Mouse (Mus musculus) B cell, adult 2 months (primary cell): Measurements from ENCODE around the gene Rangap1.

ENCODE experiments used
- DNase-seq, 2 experiments: peaks; one replicate each; pipeline ENCODE4 v3.0.0; 2022

Gene Rangap1

DNA sequence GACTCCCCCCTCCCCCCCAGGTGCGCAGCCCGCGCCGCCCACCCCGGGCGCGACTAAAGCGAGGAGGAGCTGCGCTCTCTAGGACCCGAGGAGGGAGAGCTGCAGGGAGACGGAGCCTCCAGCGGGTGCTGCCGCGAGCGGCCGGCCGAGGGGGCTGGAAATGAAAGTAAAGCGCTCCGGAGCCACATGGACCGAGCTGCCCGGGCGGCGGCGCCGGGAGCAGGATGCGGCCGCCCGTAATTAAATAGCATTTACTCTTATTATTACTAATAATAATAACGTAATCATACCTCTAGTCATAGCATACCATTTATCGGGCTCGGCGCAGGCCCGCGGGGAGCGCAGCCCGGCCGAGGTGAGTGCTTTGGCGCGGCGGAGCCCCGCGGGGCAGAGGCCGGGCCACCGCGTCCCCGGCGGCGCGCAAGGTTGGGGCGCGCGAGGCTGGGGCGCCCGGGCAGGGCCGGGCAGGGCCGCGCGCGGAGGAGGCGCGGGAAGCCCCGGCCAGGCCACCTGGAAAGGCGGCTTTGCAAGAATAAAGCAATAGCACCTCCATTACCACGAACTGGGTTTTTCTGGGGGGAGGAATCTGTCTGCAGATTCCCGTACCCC, at the start of gene Rangap1, which contains the start of gene Zc3h7b:
Rangap1 (minus strand) TSS at position 539 of the 609 bp plus-strand sequence.
Zc3h7b (plus strand) TSS at position 66 of the 609 bp plus-strand sequence.
- DNase-seq, result peak; percentile 72 to 74

DNA sequence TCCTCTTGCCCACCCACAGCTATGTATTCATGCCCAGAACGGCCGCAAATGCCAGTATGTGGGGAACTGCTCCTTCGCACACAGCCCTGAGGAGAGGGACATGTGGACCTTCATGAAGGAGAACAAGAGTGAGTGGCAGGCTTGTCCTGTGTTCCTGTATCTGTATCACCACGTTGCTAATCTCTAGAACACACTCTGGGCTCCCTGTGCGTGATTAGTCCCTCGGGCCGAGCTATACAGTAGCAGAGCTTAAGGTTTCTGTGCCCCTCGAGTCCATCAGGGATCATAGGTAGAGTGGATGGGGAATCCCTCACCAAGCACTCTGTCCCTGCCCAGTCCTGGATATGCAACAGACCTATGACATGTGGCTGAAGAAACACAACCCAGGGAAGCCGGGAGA, 47.1 kb upstream of the Rangap1 start:
- no peak for DNase-seq

DNA sequence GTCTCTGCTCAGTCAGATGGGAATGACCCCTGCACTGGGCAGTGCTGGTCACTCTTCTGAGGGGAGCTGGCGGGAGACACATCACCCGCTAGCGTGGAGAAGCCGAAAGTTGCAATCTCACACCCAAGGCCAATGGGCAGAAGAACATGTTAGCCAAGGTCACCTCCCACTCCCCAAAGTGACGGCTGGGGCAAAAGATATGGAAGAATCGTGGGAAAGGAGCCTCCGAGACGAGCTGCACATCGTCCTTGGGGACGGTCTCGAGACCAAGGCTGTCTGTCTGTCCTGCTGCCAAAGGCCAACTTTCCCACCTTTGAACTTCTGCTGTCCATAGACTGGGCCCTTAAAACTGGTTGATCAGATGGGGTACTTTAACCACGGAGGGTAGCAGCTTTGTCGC, 42.2 kb upstream of the Rangap1 start:
- DNase-seq, result no peak

DNA sequence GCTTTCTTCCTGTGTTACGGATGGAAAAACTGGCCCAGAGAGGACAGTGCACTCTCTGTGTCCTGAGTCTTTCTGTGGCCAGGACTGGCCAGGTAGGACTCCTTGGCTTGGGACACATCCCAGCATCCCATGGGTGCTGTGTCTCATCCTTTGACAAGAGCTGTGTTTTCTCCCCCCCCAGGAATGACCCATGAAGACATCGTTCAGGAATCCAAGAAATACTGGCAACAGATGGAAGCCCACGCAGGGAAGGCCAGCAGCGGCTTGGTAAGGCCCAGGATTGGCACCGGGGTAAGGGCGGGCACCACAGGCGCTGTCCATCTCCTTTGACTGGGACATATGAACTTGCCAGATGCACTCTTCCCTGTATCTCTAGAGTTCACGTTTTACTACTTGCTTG, 40.4 kb upstream of the Rangap1 start:
- no peak for DNase-seq

DNA sequence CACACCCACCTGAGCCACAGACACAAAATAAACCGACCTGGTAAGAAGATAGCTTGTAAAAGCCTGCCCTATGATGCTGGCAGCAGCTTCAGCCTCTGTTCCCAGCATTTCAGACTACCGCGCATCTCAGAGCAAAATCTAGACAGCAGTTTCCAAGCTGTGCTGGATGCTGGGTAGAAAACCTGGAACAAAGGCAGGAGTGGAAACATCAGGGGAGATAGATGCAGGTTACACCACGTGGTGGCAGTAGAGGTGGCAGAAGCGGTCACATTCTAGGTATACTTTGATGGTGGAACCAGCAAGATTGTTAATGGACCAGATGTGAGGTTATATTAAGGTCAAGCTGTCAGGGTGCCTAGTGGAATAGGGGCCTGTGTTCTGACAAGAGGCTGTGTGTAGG, 39.4 kb upstream of the Rangap1 start:
- DNase-seq, result peak in 1 of 2 experiments; percentile 12

DNA sequence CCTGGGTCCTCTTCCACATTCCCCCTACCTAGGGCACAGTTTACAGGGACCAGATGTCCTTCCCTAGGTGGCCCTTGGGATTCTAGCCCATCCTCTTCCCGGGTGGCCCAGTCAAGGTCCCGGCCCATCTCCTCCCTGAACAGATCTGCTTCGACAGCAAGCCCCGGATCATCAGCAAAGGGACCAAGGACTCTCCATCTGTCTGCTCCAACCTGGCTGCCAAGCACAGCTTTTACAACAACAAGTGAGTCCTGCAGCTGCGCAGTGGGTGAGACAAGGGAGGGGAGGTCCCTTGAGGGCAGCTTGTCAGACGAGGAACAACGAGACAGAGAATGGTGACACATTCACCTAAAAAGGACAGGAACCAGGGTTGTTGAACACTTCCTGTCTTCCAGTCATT, 36.5 kb upstream of the Rangap1 start:
- peak; percentile 75 to 76 for DNase-seq

DNA sequence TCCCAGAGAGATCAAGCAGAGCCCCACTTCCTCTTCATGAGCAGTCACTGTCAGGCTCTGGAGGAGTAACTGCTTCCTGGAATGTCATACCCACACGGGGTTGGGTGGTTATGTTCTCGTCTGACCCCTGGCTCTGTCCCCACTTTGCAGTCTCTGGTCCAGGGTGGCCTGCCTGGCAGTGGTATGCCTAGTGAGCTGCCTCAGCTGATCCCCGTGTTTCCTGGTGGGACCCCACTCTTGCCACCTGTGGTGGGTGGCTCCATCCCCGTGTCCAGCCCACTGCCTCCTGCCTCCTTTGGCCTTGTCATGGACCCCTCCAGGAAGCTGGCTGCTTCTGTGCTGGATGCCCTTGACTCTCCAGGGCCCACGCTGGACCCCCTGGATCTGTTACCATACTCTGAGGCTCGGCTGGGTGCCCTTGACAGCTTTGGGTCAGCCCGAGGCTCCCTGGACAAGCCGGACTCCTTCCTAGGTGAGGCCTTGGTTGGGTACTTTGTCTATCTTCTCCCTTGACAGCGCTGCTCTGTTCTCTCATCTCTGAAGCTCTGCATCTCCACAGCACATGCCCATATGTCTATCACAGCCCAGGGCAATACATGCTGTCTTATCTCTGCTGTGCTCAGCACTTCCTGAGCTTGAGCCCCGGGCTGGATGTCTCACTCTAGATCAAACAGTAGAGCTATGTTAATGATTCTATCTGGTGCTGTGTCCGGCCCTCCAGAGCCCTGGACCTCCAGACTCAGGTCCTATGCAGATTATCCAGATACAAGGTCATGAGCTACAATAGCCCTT, 31.5 kb upstream of the Rangap1 start:
- no peak for DNase-seq

DNA sequence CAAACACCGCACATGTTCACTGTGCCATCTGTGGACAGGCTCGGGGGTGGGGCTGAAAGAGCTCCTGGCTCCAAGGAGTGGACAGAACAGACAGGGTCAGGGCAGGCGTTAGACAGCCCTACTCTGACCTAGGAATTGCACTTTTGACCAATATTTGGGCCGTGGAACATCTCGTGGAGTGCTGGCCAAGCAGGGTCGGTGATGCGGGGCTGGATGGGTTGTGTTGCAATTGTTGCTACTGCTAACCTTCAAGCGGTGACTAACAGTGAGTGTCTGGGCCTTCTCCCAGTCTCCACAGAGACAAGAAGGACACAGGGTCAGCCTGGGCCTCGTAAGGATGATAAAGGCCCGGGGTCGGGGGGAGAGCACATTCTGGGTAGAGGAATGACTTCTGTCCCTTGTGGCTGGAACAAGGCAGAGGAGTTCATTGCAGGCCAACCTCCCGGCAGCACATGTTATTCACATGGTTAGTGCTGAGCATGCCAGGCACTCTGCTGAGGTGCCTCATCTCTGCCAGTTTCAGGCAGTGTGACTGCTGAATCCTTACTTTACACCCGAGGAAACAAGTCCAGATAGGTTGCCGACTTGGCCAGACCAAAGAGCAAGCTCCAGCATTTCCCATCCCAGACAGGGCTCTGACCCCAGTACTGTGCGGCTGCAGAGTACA, 29.3 kb upstream of the Rangap1 start:
- DNase-seq, result no peak

DNA sequence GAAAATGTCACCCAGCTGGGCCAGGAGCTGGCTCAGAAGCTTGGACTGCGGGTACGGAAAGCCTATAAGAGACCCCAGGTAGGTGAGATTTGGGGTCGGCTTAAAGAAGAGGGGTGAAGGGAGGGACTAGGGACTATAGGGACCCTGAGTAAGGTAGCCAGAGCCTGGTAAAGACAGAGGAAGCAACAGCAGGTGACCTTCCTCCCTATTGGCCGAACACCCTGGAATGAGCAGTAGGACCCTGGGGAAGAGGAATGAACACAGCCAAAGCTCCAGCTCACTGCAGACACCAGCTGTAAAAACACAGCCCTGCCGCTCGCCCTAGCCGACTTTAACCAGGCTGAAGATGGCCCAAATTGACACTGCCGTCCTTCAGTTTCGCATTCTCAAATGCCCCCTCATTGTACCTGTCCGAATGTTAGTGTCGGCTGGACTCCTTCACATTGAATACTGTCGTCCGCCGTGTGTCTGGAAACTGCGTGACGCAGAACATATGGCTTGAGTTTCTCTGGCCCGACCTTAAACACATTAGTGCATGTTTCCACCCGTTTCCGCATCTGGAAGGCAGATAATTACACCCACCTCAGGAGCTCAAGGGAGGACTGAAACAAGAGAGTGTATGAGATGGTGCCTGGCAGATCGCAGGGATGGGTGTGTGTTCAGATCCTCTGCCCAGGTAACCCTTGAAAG, 27.2 kb upstream of the Rangap1 start:
- no peak for DNase-seq

DNA sequence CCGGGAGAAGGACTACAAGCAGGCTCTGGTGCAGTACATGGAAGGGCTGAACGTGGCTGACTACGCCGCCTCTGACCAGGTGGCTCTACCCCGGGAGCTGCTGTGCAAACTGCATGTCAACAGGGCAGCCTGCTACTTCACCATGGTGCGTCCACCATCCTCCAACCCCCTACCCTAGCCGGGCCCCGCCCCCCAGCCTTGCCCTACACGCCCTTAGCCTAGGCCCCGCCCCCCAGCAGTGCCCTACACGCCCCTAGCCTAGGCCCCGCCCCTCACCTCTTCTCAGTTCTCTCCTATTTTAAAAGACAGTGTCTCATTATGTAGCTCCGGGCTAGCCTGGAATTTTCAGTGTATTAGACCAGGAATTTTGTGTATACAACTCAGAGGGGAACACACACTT, 23.7 kb upstream of the Rangap1 start:
- DNase-seq, result no peak

DNA sequence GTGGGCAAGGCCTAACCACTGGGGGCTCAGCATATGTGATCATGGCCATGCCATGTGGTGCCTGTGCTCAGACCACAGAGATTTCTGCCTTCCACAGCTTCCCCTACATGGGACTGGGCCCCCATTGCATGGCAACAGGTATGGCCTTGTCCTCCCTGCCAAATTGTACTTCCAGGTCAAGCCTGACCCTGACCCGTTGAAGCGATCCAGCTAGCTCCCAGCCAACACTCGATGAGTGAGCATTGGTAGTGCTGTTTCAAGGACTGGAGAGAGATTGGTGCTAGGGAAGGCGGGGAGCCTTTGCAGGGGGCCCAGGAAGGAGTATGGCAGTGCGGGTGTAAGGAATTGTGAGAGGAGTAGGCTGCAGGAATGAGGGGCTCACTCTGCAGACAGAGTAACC, 21.1 kb upstream of the Rangap1 start:
- DNase-seq, result no peak

DNA sequence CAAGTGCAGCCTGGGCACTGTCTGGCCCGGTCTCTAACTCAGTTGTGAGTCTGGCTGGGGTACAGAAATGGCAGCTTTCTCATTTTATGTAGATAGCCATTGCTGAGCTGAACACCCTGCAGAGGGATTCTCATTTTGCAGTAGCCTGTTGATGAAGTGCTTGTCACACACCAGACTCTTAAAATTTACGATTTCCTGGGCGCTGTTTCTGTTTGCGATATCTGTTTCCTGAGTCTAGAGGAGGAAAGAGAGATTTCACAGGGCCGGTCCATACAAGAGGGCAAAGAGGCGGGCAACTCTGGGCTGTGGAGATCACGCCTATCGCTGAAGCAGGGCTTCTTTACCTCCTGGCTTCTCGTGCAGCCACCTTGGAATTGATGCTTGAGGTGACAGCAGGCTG, 20.3 kb upstream of the Rangap1 start:
- DNase-seq, result no peak

DNA sequence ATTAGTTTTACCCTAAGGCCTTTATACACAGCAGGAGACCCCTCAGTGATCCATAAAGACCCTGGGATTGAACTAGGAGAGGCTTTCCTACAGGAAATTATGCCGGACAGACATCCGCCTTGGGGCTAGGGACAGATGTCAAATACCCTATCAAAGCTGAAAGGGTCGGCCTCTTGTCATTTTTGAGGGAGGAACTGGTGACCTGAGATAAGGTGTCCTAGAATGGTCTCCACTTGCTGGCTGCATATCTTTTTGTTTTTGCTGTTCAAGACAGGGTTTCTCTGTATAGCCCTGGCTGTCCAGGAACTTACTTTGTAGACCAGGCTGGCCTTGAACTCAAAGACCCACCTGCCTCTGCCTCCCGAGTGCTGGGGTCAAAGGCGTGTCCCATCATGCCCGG, 19.2 kb upstream of the Rangap1 start:
- DNase-seq, result no peak

DNA sequence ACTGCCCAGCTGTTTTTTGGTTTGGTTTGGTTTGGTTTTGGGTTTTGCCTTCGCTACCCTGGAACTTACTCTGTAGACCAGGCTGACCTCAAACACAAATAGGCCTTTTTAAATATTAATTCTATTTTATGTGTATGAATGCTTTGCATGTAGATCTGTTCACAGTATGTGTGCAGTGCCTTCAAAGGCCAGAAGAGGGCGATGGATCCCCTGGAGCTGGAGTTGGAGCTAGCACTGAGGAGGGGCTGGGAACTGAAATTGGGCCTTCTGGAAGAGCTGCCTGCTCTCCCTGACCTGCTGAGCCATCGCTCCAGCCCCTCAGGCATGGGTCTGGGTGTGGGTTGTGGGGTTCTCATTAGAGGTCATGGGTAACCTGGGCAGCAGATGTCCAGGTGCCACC, 16.6 kb upstream of the Rangap1 start:
- DNase-seq, result no peak

DNA sequence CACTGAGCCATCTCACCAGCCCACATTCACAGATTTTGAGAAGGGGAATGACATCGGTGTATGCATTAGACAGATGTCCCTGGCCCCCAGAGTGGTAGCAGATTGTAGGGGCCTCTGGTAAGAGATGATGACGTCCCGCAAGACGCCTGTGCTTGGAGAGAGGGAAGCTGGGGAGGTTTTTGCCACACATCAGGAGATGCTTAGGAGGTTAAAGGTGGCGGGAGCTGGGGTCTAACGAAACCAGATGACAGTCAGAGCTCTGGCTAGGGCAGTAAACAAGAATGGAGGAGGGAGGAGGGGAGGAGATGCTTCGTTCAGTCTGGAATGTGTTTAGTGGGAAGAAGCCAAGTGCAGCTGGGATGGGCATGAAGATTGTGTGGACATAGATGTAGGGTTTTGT, 16.1 kb upstream of the Rangap1 start:
- no peak for DNase-seq

DNA sequence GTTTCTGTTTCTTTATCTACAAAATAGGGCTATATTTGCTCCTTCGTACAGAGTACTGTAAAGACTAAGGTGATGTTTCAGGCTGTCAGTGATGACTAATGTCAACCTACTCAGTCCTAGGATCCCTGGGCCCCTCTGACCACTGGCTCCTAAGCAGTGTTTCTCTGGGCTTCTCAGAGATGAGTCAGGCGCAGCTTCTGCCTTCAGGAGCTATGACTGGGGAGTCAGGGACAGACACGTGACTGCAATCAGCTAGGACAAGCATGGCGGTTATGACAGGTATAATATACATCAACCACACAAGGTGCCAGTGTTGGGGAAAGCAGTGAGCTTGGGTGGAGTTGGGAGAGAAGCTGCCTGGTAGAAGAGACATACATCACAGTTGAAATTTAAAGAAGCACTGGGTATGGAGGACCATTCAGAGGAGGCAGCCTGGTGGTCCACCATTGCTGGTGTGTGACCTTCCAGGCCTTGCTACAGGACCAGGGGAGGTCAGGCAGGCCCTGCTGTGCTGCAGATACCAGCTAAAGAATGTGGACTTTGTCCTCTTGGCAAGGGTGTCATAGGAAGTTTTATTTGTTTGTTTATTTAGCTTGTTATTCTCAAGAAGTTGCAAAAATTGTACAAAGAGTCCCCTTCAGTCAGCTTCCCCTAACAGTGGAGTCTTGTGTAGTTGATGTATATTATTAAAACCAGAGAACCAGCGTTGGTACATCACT, 15.2 kb upstream of the Rangap1 start:
- no peak for DNase-seq

DNA sequence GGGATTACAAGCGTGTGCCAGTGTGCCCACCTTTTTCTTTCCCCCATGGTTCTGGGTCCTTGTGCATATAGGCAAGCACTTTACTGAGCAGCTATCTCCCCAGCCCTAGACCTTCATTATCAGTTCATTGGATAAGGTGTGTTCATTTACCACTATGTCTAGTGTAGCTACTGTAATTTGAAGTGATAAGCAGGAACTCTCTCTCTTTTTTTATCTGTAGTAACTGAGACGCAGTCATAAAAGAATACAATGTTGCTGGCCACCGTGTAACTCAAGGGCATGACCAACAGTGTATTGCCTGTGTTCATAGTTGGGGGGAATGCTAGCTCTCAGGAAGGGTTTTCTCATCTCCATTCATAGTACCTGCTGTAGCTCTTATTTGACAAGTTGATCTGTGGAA, 14.2 kb upstream of the Rangap1 start:
- DNase-seq, result no peak

DNA sequence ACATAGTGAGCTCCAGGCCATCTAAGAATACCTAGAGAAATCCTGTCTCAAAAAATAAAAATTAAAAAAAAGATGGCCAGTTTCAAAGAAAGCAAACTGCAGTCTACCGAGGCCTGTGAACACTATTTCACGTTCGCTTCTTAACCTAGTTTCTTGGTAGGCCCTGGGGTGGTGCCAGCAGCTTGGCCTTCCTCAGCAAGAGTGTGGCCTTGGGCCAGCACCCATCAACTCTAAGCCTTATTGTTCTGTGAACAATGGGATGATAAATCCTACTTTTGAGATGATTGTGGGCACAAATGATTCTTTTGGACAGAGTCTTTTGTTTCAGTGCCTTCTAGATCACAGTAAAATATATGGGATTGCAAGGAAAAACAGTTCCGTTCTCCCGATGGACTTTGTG, 13.4 kb upstream of the Rangap1 start:
- DNase-seq, result no peak

DNA sequence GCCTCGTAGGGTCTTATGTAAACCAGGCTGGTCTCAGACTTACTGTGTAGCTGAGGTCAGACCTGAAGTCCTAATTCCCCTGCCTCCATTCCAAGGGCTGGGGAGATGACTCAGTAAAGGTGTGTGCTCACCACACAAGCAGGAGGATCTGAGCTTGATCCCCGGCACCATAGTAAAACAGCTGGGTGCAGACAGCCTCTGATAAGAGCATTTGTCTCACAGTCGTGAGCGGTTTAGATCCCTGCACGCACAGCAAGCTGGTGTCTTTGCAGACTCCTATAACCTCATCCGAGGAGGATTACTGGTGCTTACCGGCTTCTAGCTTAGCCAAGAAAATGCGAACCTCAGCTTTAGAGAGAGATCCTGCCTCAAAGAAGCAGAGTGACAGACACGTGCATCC, 8.3 kb upstream of the Rangap1 start:
- DNase-seq, result no peak

DNA sequence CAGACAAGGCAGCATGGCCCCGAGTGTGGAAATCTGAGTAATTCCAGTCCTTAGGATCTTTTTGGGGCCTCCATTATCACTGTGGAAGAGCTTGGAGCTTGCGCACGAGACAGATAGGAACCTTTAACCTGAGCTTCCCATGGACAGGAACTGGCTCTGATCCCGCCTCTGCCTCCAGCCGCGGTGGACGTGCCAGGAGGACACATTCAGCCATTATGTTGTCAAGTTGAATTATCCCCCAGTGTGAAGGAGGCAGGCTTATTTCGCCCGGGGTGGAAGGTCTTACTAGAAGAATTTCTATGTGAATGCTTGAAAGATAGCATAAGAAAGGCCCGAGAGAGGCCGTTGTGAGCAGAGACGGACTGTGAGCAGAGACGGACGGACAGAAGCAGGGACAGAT, 4.4 kb upstream of the Rangap1 start:
- DNase-seq, result no peak

DNA sequence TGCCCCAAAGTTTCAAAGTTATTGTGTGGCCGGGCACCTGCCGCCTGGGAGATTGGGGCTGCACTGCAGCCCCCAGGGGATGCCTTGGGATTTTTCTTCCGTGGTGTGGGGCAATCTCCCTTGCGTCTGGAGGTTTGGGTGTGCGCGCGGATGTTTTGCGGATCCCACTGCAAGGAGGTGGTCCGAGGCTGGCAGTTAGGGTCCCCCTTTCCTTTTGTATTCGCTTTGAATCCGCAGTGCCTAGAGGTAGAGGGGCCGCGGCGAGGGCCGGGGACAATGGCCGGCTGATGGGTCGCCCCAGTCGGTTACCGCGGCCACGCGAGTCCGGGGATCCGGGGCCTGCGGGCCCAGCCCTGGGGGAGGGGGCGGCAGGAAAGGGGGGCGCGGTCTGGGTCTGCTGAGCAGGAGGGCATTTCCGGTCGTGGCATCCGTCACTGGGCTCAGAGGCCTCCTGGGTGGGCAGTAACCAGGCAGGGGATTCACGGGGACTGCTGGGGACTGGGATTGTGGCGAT, 328 bp upstream of the Rangap1 start:
- peak; percentile 67 to 68 for DNase-seq

DNA sequence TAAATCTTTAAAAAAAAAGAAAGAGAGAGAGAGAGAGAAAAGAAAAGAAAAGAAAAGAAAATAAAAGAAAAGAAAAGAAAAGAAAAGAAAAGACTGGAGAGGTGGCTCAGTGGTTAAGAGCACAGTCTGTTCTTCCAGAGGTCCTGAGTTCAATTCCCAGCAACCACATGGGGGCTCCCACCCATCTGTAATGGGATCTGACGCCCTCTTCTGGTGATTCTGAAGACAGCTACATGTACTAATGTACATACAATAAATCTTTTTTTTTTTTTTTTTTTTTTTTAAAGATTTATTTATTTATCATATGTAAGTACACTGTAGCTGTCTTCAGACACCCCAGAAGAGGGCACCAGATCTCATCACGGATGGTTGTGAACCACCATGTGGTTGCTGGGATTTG, 3.0 kb downstream of the Rangap1 start:
- DNase-seq, result peak; percentile 9 to 29

DNA sequence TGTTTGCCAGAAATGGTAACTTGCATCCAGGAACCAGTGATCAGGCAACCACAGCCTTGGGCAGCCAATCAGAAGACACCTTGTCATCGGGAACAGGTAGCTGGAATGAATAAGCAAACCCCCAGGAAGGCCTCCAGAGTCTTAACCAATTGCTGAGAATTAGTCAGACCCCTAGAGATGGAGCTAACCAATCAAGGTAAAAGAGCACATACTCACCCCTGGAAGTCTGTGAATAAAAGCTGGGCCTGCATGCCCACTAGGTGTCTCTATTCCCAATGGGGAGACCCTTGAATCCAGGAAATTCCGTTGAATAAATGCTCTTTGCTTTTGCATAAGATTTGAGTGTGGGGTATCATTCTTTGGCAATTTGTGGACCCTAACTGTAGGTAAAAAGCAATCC, 5.4 kb downstream of the Rangap1 start:
- DNase-seq, result no peak
